Mouse (Mus musculus) erythroblast, embryonic 14.5 days (primary cell): ENCODE results near the gene Clasp1. TPM values are rescaled to one million over a fixed set of nuclear protein-coding genes. Genes with fewer than 3 reads are reported as not detected.

Source experiments
- H3K27me3 ChIP-seq: 2 replicates; pipeline ENCODE4 v1.6.1; 2012; ENCODE audit warnings: inconsistent platforms; ENCODE audit not compliant: control insufficient read depth
- H3K36me3 ChIP-seq: 2 replicates; pipeline ENCODE4 v1.6.1; 2012; ENCODE audit warnings: mild to moderate bottlenecking, inconsistent platforms; ENCODE audit not compliant: control insufficient read depth
- H3K4me1 ChIP-seq: 2 replicates; pipeline ENCODE4 v1.6.1; 2012; ENCODE audit warnings: inconsistent platforms; ENCODE audit not compliant: control insufficient read depth
- H3K4me3 ChIP-seq: replicated peaks from 2 replicates; pipeline ENCODE3; 2012; ENCODE audit warnings: moderate library complexity, mild to moderate bottlenecking, inconsistent platforms
- H3K9me3 ChIP-seq: 2 replicates; pipeline ENCODE4 v1.6.1; 2012; ENCODE audit warnings: low read length, inconsistent platforms, mixed read lengths; ENCODE audit not compliant: control insufficient read depth
- GATA1 ChIP-seq: IDR thresholded peaks from 2 replicates; pipeline ENCODE4 v1.6.1; 2012; ENCODE audit warnings: low read length, inconsistent platforms, mixed read lengths
- TAL1 ChIP-seq: IDR thresholded peaks from 3 replicates; pipeline ENCODE4 v1.6.1; 2012; ENCODE audit warnings: low read length, inconsistent platforms, mixed read lengths
- polyA plus RNA-seq: library from polyadenylated mRNA; stranded (reverse); fragments of >175 nt; gene quantifications from 2 replicates; pipeline ENCODE4 v1.2.3, GENCODE M21; 2012

Gene Clasp1
- polyA plus RNA-seq, 1 experiment: 0.44 TPM

DNA sequence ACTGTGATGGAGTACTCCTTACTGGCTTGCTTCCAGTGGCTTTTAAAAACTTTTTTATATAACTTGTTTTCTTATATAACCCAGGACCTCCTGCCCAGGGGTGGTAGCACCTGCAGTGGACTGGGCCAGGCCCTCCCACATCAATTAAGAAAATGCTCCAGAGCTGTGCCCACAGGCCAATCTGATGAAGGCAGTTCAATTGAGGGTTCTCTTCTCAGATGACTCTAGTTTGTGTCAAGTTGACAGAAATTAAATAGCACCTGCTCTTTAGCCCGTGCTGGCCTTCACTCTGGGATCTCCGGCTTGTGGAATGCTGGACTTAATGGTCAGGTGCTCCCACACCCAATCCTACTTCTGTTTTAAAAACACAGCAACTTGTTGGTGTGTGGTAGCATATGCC, 112.8 kb downstream of the Clasp1 start:
- TF ChIP-seq TAL1 (no peak), GATA1 (no peak)
- Histone ChIP-seq H3K27me3 (no peaks in the 10 kb centered on the region), H3K9me3 (no peaks in the 10 kb centered on the region), H3K4me1 (no peaks in the 10 kb centered on the region), H3K36me3 (peaks cover 85% of the 10 kb centered on the region), H3K4me3 (no peak overlapping the region)

DNA sequence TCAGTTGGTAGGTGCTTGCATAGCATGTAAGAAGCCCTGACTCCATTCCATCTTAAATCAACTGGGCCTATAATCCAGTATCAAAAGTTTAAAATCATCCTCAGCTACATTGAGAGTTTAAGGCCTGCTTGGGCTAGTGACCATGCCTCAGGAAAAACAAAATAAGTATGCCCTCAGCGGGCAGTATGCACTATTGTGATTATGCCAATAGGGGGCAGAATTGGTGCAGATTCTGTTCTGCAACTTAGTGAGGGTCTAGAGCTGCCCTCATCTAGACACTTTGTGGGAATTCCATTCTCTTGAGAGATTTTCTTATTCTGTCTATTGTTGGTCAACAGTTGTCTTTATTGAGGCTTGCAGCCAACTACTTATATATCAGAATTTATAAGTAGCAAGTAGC, 116.9 kb downstream of the Clasp1 start:
- Histone ChIP-seq H3K4me3 (no peak overlapping the region), H3K4me1 (no peaks in the 10 kb centered on the region), H3K27me3 (no peaks in the 10 kb centered on the region), H3K36me3 (peaks cover 93% of the 10 kb centered on the region), H3K9me3 (no peaks in the 10 kb centered on the region)
- TF ChIP-seq TAL1 (no peak), GATA1 (no peak)

DNA sequence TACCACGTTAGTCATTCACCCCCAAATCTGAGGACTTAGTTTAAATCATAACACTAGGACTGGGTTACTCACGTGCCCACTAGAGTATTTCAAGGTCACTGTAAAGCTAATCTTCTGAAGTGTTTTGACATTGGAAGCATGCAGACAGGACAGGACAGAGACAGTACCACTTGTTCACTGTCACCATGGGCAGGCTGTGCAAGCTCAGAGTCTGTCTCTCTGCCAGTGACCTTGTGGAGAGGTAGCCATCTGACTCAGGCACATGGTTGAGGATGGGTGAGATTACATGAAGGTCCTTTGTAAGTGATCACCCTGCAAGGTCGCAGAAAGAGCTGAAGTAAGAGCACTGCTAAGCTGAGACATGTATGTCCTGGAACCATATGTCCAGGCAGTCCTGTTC, 122.1 kb downstream of the Clasp1 start:
- no peaks in the 10 kb centered on the region for H3K4me1 ChIP-seq
- no peak overlapping the region for H3K4me3 ChIP-seq
- peaks cover 88% of the 10 kb centered on the region for H3K36me3 ChIP-seq
- no peaks in the 10 kb centered on the region for H3K9me3 ChIP-seq
- TF ChIP-seq TAL1: no peak
- no peak for TF ChIP-seq GATA1
- H3K27me3 ChIP-seq: no peaks in the 10 kb centered on the region

GRCm38 (mm10) chr1:118511738-118512530, 123.1 kb downstream of the Clasp1 start:
- Histone ChIP-seq H3K9me3 (no peaks in the 10 kb centered on the region), H3K27me3 (no peaks in the 10 kb centered on the region), H3K36me3 (peaks cover 84% of the 10 kb centered on the region), H3K4me3 (no peak overlapping the region), H3K4me1 (no peaks in the 10 kb centered on the region)
- TF ChIP-seq GATA1: no peak
- TF ChIP-seq TAL1: no peak

GRCm38 (mm10) chr1:118516256-118516655, 127.4 kb downstream of the Clasp1 start:
- TF ChIP-seq TAL1 (no peak), GATA1 (no peak)
- Histone ChIP-seq H3K36me3 (peaks cover 67% of the 10 kb centered on the region), H3K4me1 (no peaks in the 10 kb centered on the region), H3K4me3 (no peak overlapping the region), H3K9me3 (no peaks in the 10 kb centered on the region), H3K27me3 (no peaks in the 10 kb centered on the region)

- no peak overlapping the region for H3K4me3 ChIP-seq
- H3K36me3 ChIP-seq: peaks cover 64% of the 10 kb centered on the region
- TF ChIP-seq GATA1: no peak
- TF ChIP-seq TAL1: no peak
- no peaks in the 10 kb centered on the region for H3K27me3 ChIP-seq
- H3K4me1 ChIP-seq: no peaks in the 10 kb centered on the region
- no peaks in the 10 kb centered on the region for H3K9me3 ChIP-seq
Observed at GRCm38 (mm10) chr1:118523161-118523560, 134.3 kb downstream of the Clasp1 start.

DNA sequence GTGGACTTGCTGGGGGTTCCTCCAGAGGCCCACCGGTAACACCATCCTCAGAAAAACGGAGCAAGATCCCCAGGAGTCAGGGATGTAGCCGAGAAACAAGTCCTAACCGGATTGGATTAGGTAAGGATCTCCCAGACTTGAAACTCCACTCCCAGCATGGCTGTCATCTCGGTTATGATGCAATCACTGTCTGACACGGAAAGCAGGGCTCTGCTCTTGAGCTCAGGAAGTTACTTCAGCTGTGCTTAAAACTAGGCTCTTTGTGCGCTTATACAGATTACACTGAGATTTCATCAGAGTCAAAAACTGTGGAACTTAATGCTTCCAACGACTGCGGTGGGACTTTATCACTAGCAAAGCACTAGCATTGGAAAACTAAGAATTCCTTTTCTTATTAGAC, 136.5 kb downstream of the Clasp1 start:
- no peaks in the 10 kb centered on the region; the same call in 1 of the 2 replicates for H3K9me3 ChIP-seq
- TF ChIP-seq GATA1 (no peak), TAL1 (no peak)
- no peaks in the 10 kb centered on the region for H3K27me3 ChIP-seq
- peaks cover 68% of the 10 kb centered on the region for H3K36me3 ChIP-seq
- no peaks in the 10 kb centered on the region for H3K4me1 ChIP-seq
- H3K4me3 ChIP-seq: no peak overlapping the region

GRCm38 (mm10) chr1:118529213-118529612, 140.4 kb downstream of the Clasp1 start:
- TF ChIP-seq TAL1 (no peak), GATA1 (no peak)
- H3K36me3 ChIP-seq: peaks cover 72% of the 10 kb centered on the region
- H3K9me3 ChIP-seq: no peaks in the 10 kb centered on the region; the same call in 1 of the 2 replicates
- H3K27me3 ChIP-seq: no peaks in the 10 kb centered on the region
- H3K4me1 ChIP-seq: no peaks in the 10 kb centered on the region
- H3K4me3 ChIP-seq: no peak overlapping the region

DNA sequence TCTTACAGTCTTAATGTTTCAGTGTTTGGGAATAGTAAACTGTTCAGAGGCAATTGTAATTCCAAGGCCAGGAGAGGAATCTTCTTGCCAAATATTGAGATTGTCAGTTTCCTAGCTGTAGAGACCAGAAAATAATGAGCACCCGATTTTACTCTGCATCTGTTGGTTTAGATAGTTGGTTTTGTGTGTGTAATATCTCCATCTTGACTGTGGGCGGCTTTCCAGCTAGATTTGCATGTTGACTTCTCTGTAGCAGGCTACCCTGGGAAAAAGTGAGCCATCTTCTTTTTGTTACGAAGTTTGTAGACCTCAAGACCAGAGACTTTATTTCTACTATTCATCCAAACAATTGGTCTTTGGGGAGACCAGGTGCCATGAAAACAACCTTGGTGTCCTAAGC, 142.4 kb downstream of the Clasp1 start:
- no peaks in the 10 kb centered on the region for H3K4me1 ChIP-seq
- H3K36me3 ChIP-seq: peaks cover 74% of the 10 kb centered on the region
- TF ChIP-seq TAL1: no peak
- TF ChIP-seq GATA1: no peak
- H3K4me3 ChIP-seq: no peak overlapping the region
- H3K27me3 ChIP-seq: no peaks in the 10 kb centered on the region
- no peaks in the 10 kb centered on the region; the same call in 1 of the 2 replicates for H3K9me3 ChIP-seq
